Mouse (Mus musculus) layer of hippocampus, adult 11-12 months (tissue): ENCODE data around the gene Gm5788.
"Not testable (repeated sequence)": the region's sequence is repeated elsewhere in the genome, so short reads cannot be mapped to it uniquely, and the experiment has no call there.

Experiments used
- DNase-seq: peaks from one replicate; pipeline ENCODE4 v3.0.0; 2022; ENCODE audit warnings: low spot score

Gene Gm5788

GRCm38 (mm10) chr12:87494421-87494820, at the start of gene Gm5788:
Gene Gm5788 (plus strand): TSS chr12:87494721.
- not testable (repeated sequence) for DNase-seq

DNA sequence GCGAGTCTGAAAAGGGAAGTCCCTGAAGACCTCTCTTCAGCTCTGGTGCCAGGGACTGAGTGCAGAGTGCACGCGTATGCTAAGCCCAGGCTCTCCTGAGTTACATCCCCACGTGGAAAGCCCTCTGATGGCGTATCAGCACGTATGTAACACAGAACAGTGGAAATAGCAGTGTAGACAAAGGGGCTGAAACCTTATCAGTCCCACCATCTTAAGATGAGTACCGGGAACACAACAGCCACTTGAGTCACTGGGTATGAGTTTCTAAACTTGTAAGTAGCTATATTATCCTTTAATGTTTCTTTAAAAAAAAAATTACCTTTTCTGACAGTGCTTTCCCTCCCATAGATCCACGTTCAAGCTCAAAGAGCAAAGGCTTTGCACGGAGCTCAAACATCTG, 45.1 kb upstream of the Gm5788 start:
- no peak for DNase-seq

DNA sequence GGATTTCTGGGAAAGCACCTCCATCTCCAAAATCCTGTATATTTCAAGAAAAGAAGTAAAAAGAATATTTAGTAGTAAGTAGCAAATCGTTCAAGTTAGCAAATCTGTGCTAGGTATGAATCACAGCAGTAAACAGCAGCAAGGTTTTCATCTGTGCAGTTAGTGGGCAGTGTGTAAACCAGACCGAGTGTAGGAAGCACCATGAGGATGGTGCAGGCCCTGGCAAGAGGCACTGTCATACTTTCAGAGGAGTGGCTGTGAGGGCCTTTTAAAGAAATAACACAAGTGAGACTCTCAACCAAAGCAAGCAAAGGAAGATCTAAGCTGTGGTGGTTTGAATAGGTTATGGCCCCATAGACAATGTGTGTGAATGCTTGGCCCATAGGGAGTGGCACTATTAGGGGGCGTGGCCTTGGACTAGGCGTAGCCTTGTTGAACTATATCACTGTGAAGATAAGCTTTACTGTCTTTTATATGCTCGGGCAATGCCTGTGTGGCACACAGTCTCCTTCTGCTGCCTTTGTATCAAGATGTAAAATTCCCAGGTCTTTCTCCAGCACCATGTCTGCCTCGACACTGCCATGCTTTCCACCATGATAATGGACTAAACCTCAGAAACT, 29.7 kb upstream of the Gm5788 start:
- DNase-seq: no peak

DNA sequence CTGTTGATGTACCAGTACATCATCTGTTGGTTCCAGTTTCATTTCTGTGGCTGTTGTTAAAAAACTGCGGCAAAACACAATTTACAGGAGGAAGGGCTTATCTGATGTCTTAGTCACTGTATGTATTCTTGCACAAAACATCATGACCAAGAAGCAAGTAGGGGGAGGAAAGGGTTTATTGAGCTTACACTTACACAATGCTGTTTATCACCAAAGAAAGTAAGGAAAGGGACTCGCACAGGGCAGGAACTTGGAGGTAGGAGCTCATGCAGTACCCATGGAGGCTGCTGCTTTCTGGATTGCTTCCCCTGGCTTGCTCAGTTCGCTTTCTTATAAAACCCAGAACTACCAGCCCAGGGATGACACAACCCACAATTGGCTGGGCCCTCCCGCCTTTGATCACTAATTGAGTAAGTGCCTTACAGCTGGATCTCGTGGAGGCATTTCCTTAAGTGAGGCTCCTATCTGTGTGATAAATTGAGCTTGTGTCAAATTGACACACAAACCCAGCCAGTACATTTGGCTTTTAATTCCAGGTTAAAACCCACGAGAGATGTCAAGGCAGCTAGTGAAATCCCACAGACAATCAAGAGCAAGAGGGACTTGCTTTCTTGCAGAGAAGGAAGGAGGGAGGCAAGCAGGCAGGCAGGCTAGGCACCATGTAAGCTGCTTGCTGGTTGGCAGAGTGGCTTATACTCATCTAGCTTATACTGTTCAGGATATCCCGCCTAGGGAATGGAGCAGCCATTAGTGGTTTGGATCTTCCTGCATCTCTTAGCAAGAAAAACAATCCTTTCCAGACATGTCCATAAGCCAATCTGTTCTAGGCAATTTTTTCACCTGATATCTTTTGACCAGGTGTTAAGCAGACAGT, 24.0 kb upstream of the Gm5788 start:
- no peak for DNase-seq

- peak; percentile 29 for DNase-seq
Observed at GRCm38 (mm10) chr12:87471421-87471963, 23.0 kb upstream of the Gm5788 start.

- DNase-seq: peak; percentile 96
Observed at GRCm38 (mm10) chr12:87471964-87472786, 22.3 kb upstream of the Gm5788 start, which contains the start of gene Snw1. Gene Snw1 (minus strand): TSS chr12:87472274.

DNA sequence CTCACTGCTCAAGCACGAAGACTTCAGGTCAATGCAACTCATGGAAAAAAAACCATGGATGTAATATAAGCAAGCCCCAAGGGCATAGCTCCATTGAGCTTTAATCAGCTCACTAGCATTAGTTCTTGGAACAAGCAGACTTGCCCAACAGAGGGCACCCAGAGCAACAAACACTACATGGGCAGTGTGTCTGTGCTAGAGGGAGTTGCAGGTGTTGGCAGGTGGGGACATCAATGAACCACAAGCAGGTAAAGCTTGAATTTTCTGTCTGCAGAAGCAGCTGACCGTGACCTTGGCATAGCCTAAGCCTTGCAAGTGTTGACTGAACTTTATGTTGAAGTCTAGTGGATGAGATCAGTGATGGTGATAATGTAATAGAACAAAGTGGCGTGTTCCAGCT, 19.8 kb upstream of the Gm5788 start:
- DNase-seq: no peak

- DNase-seq: not testable (repeated sequence)
Observed at GRCm38 (mm10) chr12:87482482-87482881, 12.0 kb upstream of the Gm5788 start.

DNA sequence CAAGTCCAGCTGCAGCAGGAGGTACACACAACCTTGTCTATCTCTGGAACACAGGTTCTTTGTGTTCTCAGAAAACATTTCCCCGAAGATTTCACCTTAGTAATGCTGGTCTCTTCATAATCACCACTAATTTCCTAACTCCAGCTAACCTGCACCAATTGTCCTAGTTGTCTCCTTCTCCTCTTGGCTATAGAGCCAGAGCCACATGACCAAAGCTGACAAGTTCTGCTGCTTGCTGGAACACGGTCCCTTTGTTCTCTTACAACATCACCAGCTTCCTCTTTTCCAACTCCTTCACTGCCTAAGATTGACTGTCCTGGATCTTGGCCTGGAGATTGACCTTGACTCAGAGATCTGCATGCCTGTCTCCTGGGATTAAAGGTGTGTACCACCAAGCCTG, 5.8 kb upstream of the Gm5788 start:
- not testable (repeated sequence) for DNase-seq

- not testable (repeated sequence) for DNase-seq
Observed at GRCm38 (mm10) chr12:87514016-87514415, 19.5 kb downstream of the Gm5788 start, which contains the start of gene Gm8300. Gene Gm8300 (plus strand): TSS chr12:87514316.

DNA sequence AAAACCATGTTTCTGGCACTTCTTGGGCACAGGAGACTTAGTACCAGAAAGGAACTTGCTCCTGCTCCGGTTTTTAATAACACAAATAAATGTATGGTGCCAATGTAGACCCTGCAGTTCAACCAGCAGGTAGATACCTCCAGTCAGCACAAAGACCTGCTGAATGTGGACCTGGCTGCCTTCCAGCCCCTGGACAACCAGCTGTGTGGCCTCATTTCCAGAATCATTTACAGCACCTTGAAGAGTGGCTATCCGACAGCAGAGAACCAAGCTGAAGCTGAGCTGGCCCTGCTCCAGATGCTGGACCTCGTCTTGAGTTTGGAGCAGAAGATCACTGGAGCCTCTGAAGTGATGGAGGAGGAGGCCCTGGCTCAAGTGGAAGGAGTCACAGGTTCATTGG, 25.1 kb downstream of the Gm5788 start:
- not testable (repeated sequence) for DNase-seq

GRCm38 (mm10) chr12:87543927-87544326, 49.4 kb downstream of the Gm5788 start:
- no peak for DNase-seq
